Comparison of ENCODE assay signal across 19 mouse cellular contexts in genomic region chr10:72394367-72394766, GRCm38 (mm10).
DNase-seq lines count a peak whose midpoint lies in the region; ATAC-seq and TF ChIP-seq lines count a peak whose summit lies in the region.
"Had no signal": no experiment of that assay in that cellular context is flagged by ENCODE, and none has a peak within 500 bp of the region (broad histone marks: within the 10 kb centered on the region; RNA-seq: fewer than 3 reads in every experiment).

No protein-coding gene starts in this region.

- DNase-seq in CH12.LX (ENCODE audit: extremely low read depth) (peak; percentile 7), ES-E14 (ENCODE audit: low read depth, low spot score) (peak; percentile 7)
- DNase-seq in stomach, postnatal 0 days (ENCODE audit: low spot score): no peak
- DNase-seq in testis, postnatal 10 days (ENCODE audit: low spot score): no peak
- DNase-seq in lung, postnatal 36 days: no peak
- DNase-seq: adrenal gland, postnatal 25 days; cerebellum, adult 18-20 months; cerebellum, adult 9-11 months; cerebellum, postnatal 36 days; gastrocnemius, postnatal 14 days; heart, postnatal 36 days had no signal

- no peaks in the 10 kb centered on the region for H3K9me3 ChIP-seq in intestine, postnatal 0 days (ENCODE audit: control insufficient read depth)
- no peaks in the 10 kb centered on the region for H3K9me3 ChIP-seq in intestine, embryonic 15.5 days
- H3K9me3 ChIP-seq in CH12.LX (replicated peaks; ENCODE audit: low read length): no peaks in the 10 kb centered on the region
- no peaks in the 10 kb centered on the region for H3K9me3 ChIP-seq in ES-E14 (ENCODE audit: control insufficient read depth, insufficient read depth, low read depth, low read length)
- H3K9me3 ChIP-seq in stomach, postnatal 0 days (ENCODE audit: control insufficient read depth, low read length): no peaks in the 10 kb centered on the region
- H3K9me3 ChIP-seq: embryonic facial prominence, embryonic 13.5 days; forebrain, embryonic 12.5 days; hindbrain, embryonic 15.5 days had no signal

- peak; percentile 20; the same call in 1 of the 2 replicates for TF ChIP-seq CTCF in intestine, postnatal 0 days (IDR thresholded peaks at IDR 0.05; ENCODE audit: low read depth)
- no peak; a peak in 1 of 4 replicates for TF ChIP-seq CTCF in CH12.LX (conservative IDR thresholded peaks at IDR 0.05 in 1 of 2, IDR thresholded peaks at IDR 0.05 in 1 of 2; ENCODE audit: low read depth in 2 of 2, low read length in 2 of 2)
- peak; percentile 30; the same call in 1 of the 2 replicates for TF ChIP-seq CTCF in stomach, postnatal 0 days (IDR thresholded peaks at IDR 0.05; ENCODE audit: low read depth)

- no peaks in the 10 kb centered on the region for H3K79me2 ChIP-seq in CH12.LX (replicated peaks; ENCODE audit: control insufficient read depth, extremely low read depth, insufficient read depth, poor library complexity, severe bottlenecking)

- no peaks in the 10 kb centered on the region for H3K36me3 ChIP-seq in intestine, postnatal 0 days (ENCODE audit: control insufficient read depth, insufficient read depth)
- no peaks in the 10 kb centered on the region for H3K36me3 ChIP-seq in intestine, embryonic 15.5 days
- no peaks in the 10 kb centered on the region for H3K36me3 ChIP-seq in CH12.LX (replicated peaks in 1 of 2; ENCODE audit: control insufficient read depth in 1 of 2, insufficient read depth in 1 of 2, low read length in 1 of 2)
- H3K36me3 ChIP-seq in ES-E14 (ENCODE audit: control insufficient read depth, insufficient read depth, low read length, poor library complexity, severe bottlenecking): no peaks in the 10 kb centered on the region
- H3K36me3 ChIP-seq in stomach, postnatal 0 days (ENCODE audit: control insufficient read depth, insufficient read depth, low read length): no peaks in the 10 kb centered on the region
- H3K36me3 ChIP-seq: embryonic facial prominence, embryonic 13.5 days; forebrain, embryonic 12.5 days; heart, embryonic 13.5 days; hindbrain, embryonic 15.5 days had no signal

- H3K27me3 ChIP-seq in intestine, postnatal 0 days (replicated peaks; ENCODE audit: control insufficient read depth, insufficient read depth, low read length): no peaks in the 10 kb centered on the region
- no peaks in the 10 kb centered on the region for H3K27me3 ChIP-seq in intestine, embryonic 15.5 days (replicated peaks)
- H3K27me3 ChIP-seq in CH12.LX (replicated peaks): no peaks in the 10 kb centered on the region
- no peaks in the 10 kb centered on the region for H3K27me3 ChIP-seq in stomach, postnatal 0 days (ENCODE audit: control insufficient read depth, insufficient read depth, low read length)
- H3K27me3 ChIP-seq: embryonic facial prominence, embryonic 13.5 days; forebrain, embryonic 12.5 days; heart, embryonic 13.5 days; hindbrain, embryonic 15.5 days had no signal

- no peak overlapping the region for H3K4me3 ChIP-seq in intestine, postnatal 0 days (ENCODE audit: low read depth, low read length)
- H3K4me3 ChIP-seq in intestine, embryonic 15.5 days (replicated peaks): no peak overlapping the region
- H3K4me3 ChIP-seq in CH12.LX (replicated peaks in 1 of 3; ENCODE audit: low read depth in 2 of 3, low read length in 2 of 3, poor library complexity in 1 of 3) (no peak overlapping the region), ES-E14 (ENCODE audit: insufficient read depth in 1 of 2, low read depth in 1 of 2, low read length in 2 of 2, poor library complexity in 1 of 2, severe bottlenecking in 1 of 2) (no peak overlapping the region)
- no peak overlapping the region for H3K4me3 ChIP-seq in stomach, postnatal 0 days (ENCODE audit: low read depth, low read length)
- H3K4me3 ChIP-seq: embryonic facial prominence, embryonic 13.5 days; forebrain, embryonic 12.5 days; heart, embryonic 13.5 days; hindbrain, embryonic 15.5 days had no signal

- WGBS in intestine, postnatal 0 days: 88% methylated on average over 1 of the region's 1 CpGs
- WGBS in intestine, embryonic 15.5 days: 98% methylated on average over 1 of the region's 1 CpGs
- 96% methylated on average over 1 of the region's 1 CpGs for WGBS in stomach, postnatal 0 days

- TF ChIP-seq POLR2A in CH12.LX (IDR thresholded peaks at IDR 0.05; ENCODE audit: low read depth, low read length): no peak

- no peak overlapping the region for H3K27ac ChIP-seq in intestine, postnatal 0 days (ENCODE audit: low read depth, low read length)
- H3K27ac ChIP-seq in intestine, embryonic 15.5 days: no peak overlapping the region
- H3K27ac ChIP-seq in CH12.LX (ENCODE audit: insufficient read depth, low read depth) (no peak overlapping the region), ES-E14 (ENCODE audit: insufficient read depth, low read depth, low read length, poor library complexity, severe bottlenecking) (no peak overlapping the region)
- H3K27ac ChIP-seq in stomach, postnatal 0 days (replicated peaks): no peak overlapping the region
- H3K27ac ChIP-seq: embryonic facial prominence, embryonic 13.5 days; forebrain, embryonic 12.5 days; heart, embryonic 13.5 days; hindbrain, embryonic 15.5 days had no signal

- in situ Hi-C loops in CH12.LX (cut with MboI; ENCODE audit: low pct_ligation_motif_present, low pct_unique_long_range_greater_than_20kb, low sequenced_read_pairs): no loop called here
- in situ Hi-C loops in ES-E14 (cut with MboI; ENCODE audit: low sequenced_read_pairs in 2 of 2, unreplicated experiment in 2 of 2): loop anchor here in 1 of 2 experiments (25.0 kb wide), 1 partner anchor 907 kb away; no protein-coding TSS in a partner anchor

- TF ChIP-seq RAD21 in CH12.LX (IDR thresholded peaks at IDR 0.05; ENCODE audit: low read depth, low read length): no peak; the same call in none of the 2 replicates

- H3K9ac ChIP-seq in intestine, postnatal 0 days (ENCODE audit: low read depth, low read length): no peak overlapping the region
- no peak overlapping the region for H3K9ac ChIP-seq in intestine, embryonic 15.5 days
- H3K9ac ChIP-seq in CH12.LX (ENCODE audit: insufficient read depth, low read depth) (no peak overlapping the region), ES-E14 (ENCODE audit: insufficient read depth, low read depth, low read length, poor library complexity, severe bottlenecking) (no peak overlapping the region)
- no peak overlapping the region for H3K9ac ChIP-seq in stomach, postnatal 0 days (ENCODE audit: low read length)
- H3K9ac ChIP-seq: embryonic facial prominence, embryonic 13.5 days; forebrain, embryonic 12.5 days; heart, embryonic 13.5 days; hindbrain, embryonic 15.5 days had no signal

- dilution Hi-C loops in CH12.LX (cut with MboI; ENCODE audit: extremely low pct_ligation_motif_present, extremely low pct_unique_long_range_greater_than_20kb, low sequenced_read_pairs): no loop called here

- H3K4me2 ChIP-seq in intestine, postnatal 0 days (replicated peaks; ENCODE audit: low read depth): no peak overlapping the region
- H3K4me2 ChIP-seq in intestine, embryonic 15.5 days (replicated peaks): no peak overlapping the region
- H3K4me2 ChIP-seq in CH12.LX (ENCODE audit: insufficient read depth, low read depth, poor library complexity, severe bottlenecking): no peak overlapping the region
- H3K4me2 ChIP-seq in stomach, postnatal 0 days (replicated peaks; ENCODE audit: low read depth): no peak overlapping the region
- H3K4me2 ChIP-seq: embryonic facial prominence, embryonic 13.5 days; forebrain, embryonic 12.5 days; heart, embryonic 13.5 days; hindbrain, embryonic 15.5 days had no signal

- no peak for TF ChIP-seq EP300 in CH12.LX (IDR thresholded peaks at IDR 0.05; ENCODE audit: low read length)
- TF ChIP-seq EP300 in stomach, postnatal 0 days (optimal IDR thresholded peaks at IDR 0.05): no peak

- no peak for ATAC-seq in intestine, postnatal 0 days
- ATAC-seq in intestine, embryonic 15.5 days: no peak
- ATAC-seq in stomach, postnatal 0 days (ENCODE audit: low FRiP score, low TSS enrichment): no peak
- ATAC-seq: activated CD4-positive, CD25-positive, alpha-beta regulatory T cell, adult 4 months; forebrain, embryonic 16.5 days had no signal

- no peaks in the 10 kb centered on the region for H3K4me1 ChIP-seq in intestine, postnatal 0 days (replicated peaks; ENCODE audit: control insufficient read depth, insufficient read depth, low read length)
- no peaks in the 10 kb centered on the region for H3K4me1 ChIP-seq in intestine, embryonic 15.5 days (replicated peaks)
- H3K4me1 ChIP-seq in CH12.LX (ENCODE audit: control insufficient read depth in 1 of 2, insufficient read depth in 2 of 2): no peaks in the 10 kb centered on the region
- H3K4me1 ChIP-seq in ES-E14 (ENCODE audit: control insufficient read depth in 2 of 2, insufficient read depth in 2 of 2, low read length in 2 of 2, poor library complexity in 1 of 2): no peaks in the 10 kb centered on the region
- no peaks in the 10 kb centered on the region for H3K4me1 ChIP-seq in stomach, postnatal 0 days (replicated peaks; ENCODE audit: control insufficient read depth, insufficient read depth)
- H3K4me1 ChIP-seq: embryonic facial prominence, embryonic 13.5 days; forebrain, embryonic 12.5 days; heart, embryonic 13.5 days; hindbrain, embryonic 15.5 days had no signal

TF ChIP-seq in CH12.LX, 34 proteins besides CTCF, POLR2A, EP300 and RAD21:
- TF ChIP-seq MAFK (IDR thresholded peaks at IDR 0.05; ENCODE audit: insufficient replicate concordance, low read length): no peak

TF ChIP-seq in ES-E14, 5 proteins besides CTCF, POLR2A, EP300 and RAD21:
- TF ChIP-seq MAFK (IDR thresholded peaks at IDR 0.05; ENCODE audit: insufficient read depth, low read depth, low read length) (no peak), ZC3H11A (IDR thresholded peaks at IDR 0.05; ENCODE audit: borderline replicate concordance, low read depth, low read length) (0 out of 2 replicates have a peak, but pooled peaks have one; percentile 7)
TF ChIP-seq in ES-E14: peak in this region for 1.

Comparison
In these comparisons a context has a peak if more than half of its experiments do, and no peak if none do; other contexts are left out.
1. CTCF ChIP-seq: peak in intestine, postnatal 0 days (single experiment) and stomach, postnatal 0 days (single experiment); none in CH12.LX (0 of 2).
2. DNase-seq: peak in CH12.LX (single experiment) and ES-E14 (single experiment); none in stomach, postnatal 0 days (single experiment), testis, postnatal 10 days (single experiment) and lung, postnatal 36 days (single experiment).